Mouse (Mus musculus) megakaryocyte, embryonic 14.5 days (primary cell): ENCODE data around the gene Kcnip2.

Experiments
- FLI1 ChIP-seq: IDR thresholded peaks from 2 replicates; pipeline ENCODE4 v1.6.1; 2012; ENCODE audit warnings: low read length, inconsistent platforms, mixed read lengths
- GATA1 ChIP-seq: IDR thresholded peaks from 3 replicates; pipeline ENCODE4 v1.6.1; 2012; ENCODE audit warnings: mixed read lengths, low read length, inconsistent platforms, borderline replicate concordance

GRCm38 (mm10) chr19:45802702-45803101 is 13.2 kb downstream of the Kcnip2 start:
- no peak for TF ChIP-seq GATA1
- no peak for TF ChIP-seq FLI1
